Mouse (Mus musculus) myocyte (in vitro differentiated cells): ENCODE data around the gene Slc25a41.

Experiments used
- CEBPB ChIP-seq: IDR thresholded peaks from 2 replicates; pipeline ENCODE4 v1.6.1; 2011; ENCODE audit warnings: mild to moderate bottlenecking, moderate library complexity; ENCODE audit not compliant: poor library complexity, insufficient read depth, severe bottlenecking
- E2F4 ChIP-seq: IDR thresholded peaks from one replicate; pipeline ENCODE4 v1.6.1; 2011; ENCODE audit warnings: mild to moderate bottlenecking, control low read depth, moderate library complexity; ENCODE audit not compliant: insufficient read depth
- MAX ChIP-seq: IDR thresholded peaks from one replicate; pipeline ENCODE4 v1.6.1; 2011; ENCODE audit warnings: low read depth, mild to moderate bottlenecking, control low read depth
- MYOD1 ChIP-seq, 3 experiments: IDR thresholded peaks; one replicate each; pipeline ENCODE4 v1.6.1; 2011; ENCODE audit warnings: control low read depth in 2 of 3, low read depth in 2 of 3, mild to moderate bottlenecking in 2 of 3, moderate library complexity in 1 of 3; ENCODE audit not compliant: insufficient read length in 2 of 3, control insufficient read depth in 1 of 3
- MYOG ChIP-seq, 3 experiments: IDR thresholded peaks; one replicate each; pipeline ENCODE4 v1.6.1; 2011; ENCODE audit warnings: control low read depth in 2 of 3, low read depth in 2 of 3, mild to moderate bottlenecking in 2 of 3; ENCODE audit not compliant: insufficient read length in 2 of 3, control insufficient read depth in 1 of 3, insufficient read depth in 1 of 3
- POLR2A ChIP-seq: IDR thresholded peaks from one replicate; pipeline ENCODE4 v1.6.1; 2011; ENCODE audit warnings: low read depth, mild to moderate bottlenecking, control low read depth, moderate library complexity; ENCODE audit not compliant: insufficient read length
- POLR2AphosphoS2 ChIP-seq: IDR thresholded peaks from one replicate; pipeline ENCODE4 v1.6.1; 2011; ENCODE audit warnings: low read depth, control low read depth; ENCODE audit not compliant: insufficient read length
- REST ChIP-seq: IDR thresholded peaks from one replicate; pipeline ENCODE4 v1.6.1; 2011; ENCODE audit warnings: mild to moderate bottlenecking, control low read depth, moderate library complexity; ENCODE audit not compliant: insufficient read depth, insufficient read length
- SRF ChIP-seq: IDR thresholded peaks from one replicate; pipeline ENCODE4 v1.6.1; 2011; ENCODE audit warnings: low read depth; ENCODE audit not compliant: control insufficient read depth, insufficient read length
- TCF12 ChIP-seq: IDR thresholded peaks from one replicate; pipeline ENCODE4 v1.6.1; 2011; ENCODE audit warnings: mild to moderate bottlenecking, control low read depth; ENCODE audit not compliant: poor library complexity, insufficient read depth, severe bottlenecking
- TCF3 ChIP-seq: IDR thresholded peaks from one replicate; pipeline ENCODE4 v1.6.1; 2011; ENCODE audit warnings: low read depth, control low read depth; ENCODE audit not compliant: insufficient read length
- USF1 ChIP-seq: IDR thresholded peaks from one replicate; pipeline ENCODE4 v1.6.1; 2011; ENCODE audit warnings: low read depth, mild to moderate bottlenecking, control low read depth, moderate library complexity

GRCm38 (mm10) chr17:56999968-57000609 lies 41.4 kb downstream of the Slc25a41 start, which contains the start of gene Pspn:
- TF ChIP-seq POLR2A (no peak), USF1 (peak; percentile 13), CEBPB (no peak), MYOG (IDR thresholded peaks at IDR 0.05; ENCODE audit: control insufficient read depth in 1 of 3, insufficient read depth in 1 of 3, insufficient read length in 2 of 3, low read depth in 2 of 3) (no peak), SRF (no peak), MAX (no peak), E2F4 (no peak), TCF12 (no peak), TCF3 (no peak), MYOD1 (IDR thresholded peaks at IDR 0.05; ENCODE audit: control insufficient read depth in 1 of 3, insufficient read length in 2 of 3, low read depth in 2 of 3) (no peak), POLR2AphosphoS2 (no peak), REST (no peak)
